ENCODE assay signal across 9 mouse cellular contexts in the genomic region with DNA sequence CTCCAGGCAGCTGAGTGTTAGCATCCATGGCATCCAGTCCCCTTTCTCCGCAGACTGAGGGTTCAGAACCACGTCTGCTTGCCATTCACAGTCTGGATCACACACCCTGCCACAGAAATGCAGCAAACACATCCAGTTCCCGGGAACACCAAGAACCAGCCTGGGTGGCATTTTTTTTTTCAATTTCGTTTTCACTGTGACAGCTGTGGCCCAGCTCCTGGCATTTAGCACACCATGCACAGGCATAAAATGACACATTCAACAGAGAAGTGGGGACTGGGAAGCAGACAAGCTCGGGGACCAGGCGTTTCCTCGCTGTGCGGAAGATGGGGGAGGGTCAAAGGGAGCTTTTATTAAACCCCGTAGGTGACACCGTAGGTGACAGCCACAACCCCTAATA. TPM values are rescaled to one million over a fixed set of nuclear protein-coding genes. Genes with fewer than 3 reads are reported as not detected.
DNase-seq lines count a peak whose midpoint lies in the region; ATAC-seq lines count a peak whose summit lies in the region.
"Had no signal": no experiment of that assay in that cellular context is flagged by ENCODE, and none has a peak within 500 bp of the region (broad histone marks: within the 10 kb centered on the region; RNA-seq: fewer than 3 reads in every experiment).

No protein-coding gene starts in this region.

- no peak for ATAC-seq in heart, embryonic 16.5 days (replicated peaks; ENCODE audit: extremely low read depth, insufficient read depth, low FRiP score)
- ATAC-seq in midbrain, embryonic 11.5 days (ENCODE audit: low FRiP score) = no peak
- ATAC-seq in midbrain, embryonic 13.5 days = no peak

- peak overlapping the region; percentile 8; the same call in 1 of the 2 replicates for H3K27ac ChIP-seq in heart, embryonic 16.5 days (ENCODE audit: low read length)
- H3K27ac ChIP-seq in midbrain, embryonic 11.5 days (ENCODE audit: low read depth, low read length) = no peak overlapping the region
- no peak overlapping the region for H3K27ac ChIP-seq in midbrain, embryonic 13.5 days

- no peak overlapping the region for H3K9ac ChIP-seq in heart, embryonic 16.5 days (ENCODE audit: low read length)
- H3K9ac ChIP-seq in midbrain, embryonic 11.5 days (ENCODE audit: low read length) = no peak overlapping the region
- H3K9ac ChIP-seq in midbrain, embryonic 13.5 days (replicated peaks) = no peak overlapping the region

- no peaks in the 10 kb centered on the region for H3K36me3 ChIP-seq in heart, embryonic 16.5 days (ENCODE audit: control insufficient read depth, insufficient read depth)
- H3K36me3 ChIP-seq in midbrain, embryonic 11.5 days (ENCODE audit: control insufficient read depth, insufficient read depth, low read length) = no peaks in the 10 kb centered on the region
- no peaks in the 10 kb centered on the region for H3K36me3 ChIP-seq in midbrain, embryonic 13.5 days

- 58% methylated on average over 10 of the region's 10 CpGs for WGBS in heart, embryonic 16.5 days
- WGBS in midbrain, embryonic 11.5 days = 70% methylated on average over 10 of the region's 10 CpGs
- WGBS in midbrain, embryonic 13.5 days = 67% methylated on average over 10 of the region's 10 CpGs

- peak overlapping the region; percentile 42; the same call in 1 of the 2 replicates for H3K4me2 ChIP-seq in heart, embryonic 16.5 days (ENCODE audit: low read depth, low read length)
- no peak overlapping the region for H3K4me2 ChIP-seq in midbrain, embryonic 11.5 days
- no peak overlapping the region for H3K4me2 ChIP-seq in midbrain, embryonic 13.5 days (replicated peaks)

- peaks cover 7% of the 10 kb centered on the region for H3K27me3 ChIP-seq in heart, embryonic 16.5 days (ENCODE audit: control insufficient read depth, insufficient read depth, low read length)
- no peaks in the 10 kb centered on the region for H3K27me3 ChIP-seq in midbrain, embryonic 11.5 days (ENCODE audit: control insufficient read depth, insufficient read depth, low read length)
- H3K27me3 ChIP-seq in midbrain, embryonic 13.5 days = no peaks in the 10 kb centered on the region

- H3K4me3 ChIP-seq in heart, embryonic 16.5 days (ENCODE audit: low read length) = no peak overlapping the region
- H3K4me3 ChIP-seq in midbrain, embryonic 11.5 days (ENCODE audit: low read depth, low read length) = no peak overlapping the region
- no peak overlapping the region for H3K4me3 ChIP-seq in midbrain, embryonic 13.5 days (replicated peaks)

- peaks cover 26% of the 10 kb centered on the region for H3K4me1 ChIP-seq in heart, embryonic 16.5 days (ENCODE audit: control insufficient read depth, insufficient read depth, low read length)
- peaks cover 4% of the 10 kb centered on the region; the same call in 1 of the 2 replicates for H3K4me1 ChIP-seq in midbrain, embryonic 11.5 days (ENCODE audit: control insufficient read depth, insufficient read depth, low read length)
- peaks cover 8% of the 10 kb centered on the region for H3K4me1 ChIP-seq in midbrain, embryonic 13.5 days (replicated peaks)

- DNase-seq in heart, adult 18-20 months = no peak
- DNase-seq in midbrain, embryonic 11.5 days (ENCODE audit: low spot score, missing footprints) = peak; percentile 73
- peak; percentile 60 to 73 for DNase-seq in layer of hippocampus, postnatal 14 days (ENCODE audit: low spot score in 2 of 2)
- DNase-seq in embryo, embryonic 10.5 days (ENCODE audit: low spot score) = no peak
- DNase-seq in kidney, adult 9 months = no peak

- H3K9me3 ChIP-seq in heart, embryonic 16.5 days (replicated peaks; ENCODE audit: control insufficient read depth, low read length) = no peaks in the 10 kb centered on the region
- no peaks in the 10 kb centered on the region for H3K9me3 ChIP-seq in midbrain, embryonic 11.5 days (ENCODE audit: control insufficient read depth, low read length)
- no peaks in the 10 kb centered on the region for H3K9me3 ChIP-seq in midbrain, embryonic 13.5 days

RNA-seq across cellular contexts. Expression of gene Stum, which starts 55.6 kb away (rescaled TPM):
- polyA plus RNA-seq in heart, embryonic 16.5 days (2015; fragmentation: Nextera tagmentation; extraction: Ambion mirVana) = 0.44 and 1.00 TPM in 2 replicates
- total RNA-seq in heart, adult 18-20 months (2021) = 1 to 10 TPM; 2.6 to 3.1 TPM
- 1.0 TPM in 2 replicates for polyA plus RNA-seq in midbrain, embryonic 11.5 days (2014; fragmentation: Nextera tagmentation; extraction: Ambion mirVana)
- polyA plus RNA-seq in midbrain, embryonic 13.5 days (2015; fragmentation: Nextera tagmentation; extraction: Ambion mirVana) = 1.6 and 1.7 TPM in 2 replicates
- total RNA-seq in layer of hippocampus, postnatal 14 days (2021) = 100 to 1,000 TPM; 263 to 281 TPM
- total RNA-seq: common myeloid progenitor, adult 5-6 weeks had no signal
- polyA plus RNA-seq: liver, embryonic 16.5 days had no signal

Comparison
In these comparisons a context has a peak if more than half of its experiments do, and no peak if none do; other contexts are left out.
1. DNase-seq: peak in midbrain, embryonic 11.5 days (single experiment) and layer of hippocampus, postnatal 14 days (2 of 2); none in heart, adult 18-20 months (0 of 2), embryo, embryonic 10.5 days (single experiment) and kidney, adult 9 months (single experiment).